Mouse (Mus musculus) cerebellum, adult (tissue): ENCODE data around the gene 1600012H06Rik.
"Not testable (repeated sequence)": the region's sequence is repeated elsewhere in the genome, so short reads cannot be mapped to it uniquely, and the experiment has no call there.

Source experiments
- ATAC-seq: cut with Nextera tagmentation; 2 replicates; pipeline ENCODE4 v1.9.2; 2017; ENCODE audit warnings: mild to moderate bottlenecking, moderate library complexity, mixed read lengths; ENCODE audit not compliant: insufficient number of reproducible peaks, low FRiP score, low TSS enrichment

Gene 1600012H06Rik

DNA sequence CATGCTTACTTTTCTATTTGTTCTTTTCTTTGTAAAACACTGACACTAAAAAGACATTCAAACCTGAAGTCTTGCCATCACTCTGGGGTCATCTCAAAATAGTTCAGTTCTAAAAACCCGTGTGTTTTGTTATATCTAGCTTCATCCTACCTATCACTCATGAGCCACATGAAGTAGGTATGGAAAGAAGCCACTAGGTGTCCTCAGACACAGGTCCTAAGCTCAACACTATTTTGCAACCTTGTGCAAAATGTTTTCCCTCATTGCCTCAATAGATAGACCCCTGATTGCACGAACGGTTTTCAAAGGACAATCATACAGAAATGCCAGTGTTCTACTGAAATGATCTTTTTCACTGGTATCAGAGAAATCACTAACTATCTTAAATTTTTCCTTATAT lies 66.1 kb downstream of the 1600012H06Rik start:
- ATAC-seq, result not testable (repeated sequence)
